Mouse (Mus musculus): Measurements from ENCODE around the gene Coa4.

DNA sequence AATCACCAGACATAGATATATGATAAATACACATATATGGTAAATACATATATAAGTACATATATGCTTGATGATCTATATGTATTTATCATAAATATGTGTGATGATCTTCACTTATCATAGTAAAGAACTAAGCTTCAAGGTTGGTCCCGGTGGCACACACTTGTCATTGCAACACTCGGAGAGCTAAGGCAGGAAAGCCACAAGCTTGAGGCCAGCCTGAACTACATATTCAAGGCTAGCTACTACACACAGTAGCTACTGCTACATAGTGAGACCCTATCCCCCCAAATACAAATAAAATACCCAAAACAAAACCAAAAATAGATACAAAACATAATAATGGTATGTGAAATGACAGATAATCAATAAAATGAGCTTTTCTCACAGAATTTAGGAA lies 1.0 kb upstream of the Coa4 start:
- TF ChIP-seq CTCF (IDR thresholded peaks at IDR 0.05; ENCODE audit: low read depth) (no peak), EP300 (IDR thresholded peaks at IDR 0.05; ENCODE audit: low read depth) (no peak)
